Mouse (Mus musculus) bone marrow, adult 2 months (tissue): ENCODE measurements at regions not wholly inside any gene's neighbourhood (a gene's known extent, or its start where the extent isn't known, plus 50 kb on each side); places are given as distances from the start of the nearest gene placed in this dataset.
"Not testable (repeated sequence)": the region's sequence is repeated elsewhere in the genome, so short reads cannot be mapped to it uniquely, and the experiment has no call there.

Experiments
- H3K27ac ChIP-seq: fragments of 200-500 bp; 2 replicates; pipeline ENCODE4 v1.5.1; 2012; ENCODE audit warnings: low read depth, mild to moderate bottlenecking, control low read depth, inconsistent platforms, low read length; ENCODE audit not compliant: control insufficient read depth, poor library complexity, insufficient read depth
- H3K4me1 ChIP-seq: fragments of 200-500 bp; 2 replicates; pipeline ENCODE4 v1.6.1; 2011; ENCODE audit warnings: low read length; ENCODE audit not compliant: control insufficient read depth, insufficient read depth
- H3K4me3 ChIP-seq: fragments of 200-500 bp; replicated peaks from 2 replicates; pipeline ENCODE3; 2011; ENCODE audit warnings: mild to moderate bottlenecking, low read depth, low read length, control low read depth; ENCODE audit not compliant: control insufficient read depth
- CTCF ChIP-seq: fragments of 200-500 bp; IDR thresholded peaks from 2 replicates; pipeline ENCODE4 v1.5.1; 2011; ENCODE audit warnings: low read length, control low read depth; ENCODE audit not compliant: control insufficient read depth, insufficient read depth
- POLR2A ChIP-seq: fragments of 200-500 bp; IDR thresholded peaks from 2 replicates; pipeline ENCODE4 v1.6.1; 2011; ENCODE audit warnings: low read depth, mild to moderate bottlenecking, control low read depth, low read length, borderline replicate concordance; ENCODE audit not compliant: control insufficient read depth
- WGBS: fragments of 180-500 bp; shearing (Covaris S2); methylation state at CpG from one replicate; pipeline ENCODE4 v1.1.7; 2018; 5-methylcytosine and 5-hydroxymethylcytosine counted together

- Histone ChIP-seq H3K4me1 (no peaks in the 10 kb centered on the region), H3K4me3 (no peak overlapping the region), H3K27ac (no peak overlapping the region)
- 73% methylated on average over 6 of the region's 6 CpGs for WGBS
- TF ChIP-seq CTCF: no peak
- TF ChIP-seq POLR2A: no peak
Measured at GRCm38 (mm10) chr5:101359986-101360385, 304.8 kb downstream of the Nkx6-1 start.

GRCm38 (mm10) chr5:101345406-101345805 lies 319.4 kb downstream of the Nkx6-1 start:
- 57% methylated on average over 3 of the region's 3 CpGs for WGBS
- H3K27ac ChIP-seq: no peak overlapping the region
- no peaks in the 10 kb centered on the region for H3K4me1 ChIP-seq
- TF ChIP-seq CTCF: no peak
- no peak for TF ChIP-seq POLR2A
- no peak overlapping the region for H3K4me3 ChIP-seq

GRCm38 (mm10) chr5:101336361-101336760 lies 328.4 kb downstream of the Nkx6-1 start:
- H3K4me3 ChIP-seq, H3K27ac ChIP-seq, H3K4me1 ChIP-seq: not testable (repeated sequence)
- 78% methylated on average over 1 of the region's 1 CpGs for WGBS

- Histone ChIP-seq H3K4me3 (no peak overlapping the region), H3K4me1 (no peaks in the 10 kb centered on the region), H3K27ac (no peak overlapping the region)
- 87% methylated on average over 10 of the region's 10 CpGs for WGBS
- no peak for TF ChIP-seq CTCF
- no peak for TF ChIP-seq POLR2A
Measured at GRCm38 (mm10) chr5:101331825-101332224, 333.0 kb downstream of the Nkx6-1 start.

- no peak overlapping the region for H3K27ac ChIP-seq
- TF ChIP-seq CTCF (no peak), POLR2A (no peak)
- 35% methylated on average over 4 of the region's 4 CpGs for WGBS
- no peaks in the 10 kb centered on the region for H3K4me1 ChIP-seq
- no peak overlapping the region for H3K4me3 ChIP-seq
Measured at GRCm38 (mm10) chr5:101326122-101326521, 338.7 kb downstream of the Nkx6-1 start.

GRCm38 (mm10) chr5:101323041-101323950 lies 341.5 kb downstream of the Nkx6-1 start:
- TF ChIP-seq CTCF (no peak), POLR2A (no peak)
- Histone ChIP-seq H3K4me1 (no peaks in the 10 kb centered on the region), H3K27ac (no peak overlapping the region), H3K4me3 (no peak overlapping the region)
- 22% methylated on average over 20 of the region's 20 CpGs for WGBS

GRCm38 (mm10) chr5:101299986-101300385 lies 364.8 kb downstream of the Nkx6-1 start:
- TF ChIP-seq CTCF (no peak), POLR2A (no peak)
- 77% methylated on average over 6 of the region's 6 CpGs for WGBS
- Histone ChIP-seq H3K4me1 (no peaks in the 10 kb centered on the region), H3K4me3 (no peak overlapping the region), H3K27ac (no peak overlapping the region)

DNA sequence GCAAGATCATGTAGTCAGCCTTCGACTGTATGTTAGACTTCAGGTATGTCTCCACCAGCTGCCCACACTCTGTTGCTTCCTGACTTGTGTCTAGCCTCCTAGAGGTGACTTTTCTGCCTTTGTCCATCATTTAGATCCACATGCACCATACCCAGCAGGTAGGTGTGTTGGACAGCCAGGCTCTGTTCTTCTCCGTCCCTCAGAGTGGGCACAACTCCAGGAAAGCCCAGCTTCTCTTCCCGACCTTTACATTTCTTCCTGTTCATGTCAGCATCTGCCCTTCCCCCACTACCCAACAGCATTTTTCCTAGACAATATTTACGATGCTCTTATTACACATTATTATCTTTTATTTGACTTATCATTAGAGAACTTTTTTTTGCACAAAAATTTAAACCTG lies 366.4 kb downstream of the Nkx6-1 start:
- TF ChIP-seq CTCF (no peak), POLR2A (no peak)
- Histone ChIP-seq H3K4me3 (no peak overlapping the region), H3K27ac (no peak overlapping the region), H3K4me1 (no peaks in the 10 kb centered on the region)
- 52% methylated on average over 4 of the region's 4 CpGs for WGBS
